Mouse (Mus musculus) thymus, adult 2 months (tissue): ENCODE measurements around the gene Atp1b1.

Experiments
- CTCF ChIP-seq: fragments of 200-500 bp; IDR thresholded peaks from 2 replicates; pipeline ENCODE4 v1.5.1; 2012; ENCODE audit warnings: mild to moderate bottlenecking, control low read depth, low read length, moderate library complexity, borderline replicate concordance; ENCODE audit not compliant: control insufficient read depth, poor library complexity, insufficient read depth; ENCODE audit errors: extremely low read depth
- POLR2A ChIP-seq: fragments of 200-500 bp; IDR thresholded peaks from 2 replicates; pipeline ENCODE4 v1.6.1; 2012; ENCODE audit warnings: mild to moderate bottlenecking, low read length, control low read depth, moderate library complexity; ENCODE audit not compliant: control insufficient read depth, poor library complexity, insufficient read depth; ENCODE audit errors: extremely low read depth

GRCm38 (mm10) chr1:164474778-164475511 lies 16.8 kb upstream of the Atp1b1 start:
- TF ChIP-seq CTCF (no peak), POLR2A (no peak)
